Mouse (Mus musculus) left cerebral cortex, adult 8-10 months (tissue): ENCODE measurements at regions not wholly inside any gene's neighbourhood (a gene's known extent, or its start where the extent isn't known, plus 50 kb on each side); places are given as distances from the start of the nearest gene placed in this dataset.

Source experiments
- DNase-seq, 2 experiments: peaks; one replicate each; pipeline ENCODE4 v3.0.0; 2022; ENCODE audit warnings: low spot score in 2 of 2

GRCm38 (mm10) chr1:47097084-47097996 lies 204.7 kb upstream of the Slc39a10 start:
- no peak for DNase-seq

GRCm38 (mm10) chr1:47094498-47094897 lies 201.8 kb upstream of the Slc39a10 start:
- no peak for DNase-seq

DNA sequence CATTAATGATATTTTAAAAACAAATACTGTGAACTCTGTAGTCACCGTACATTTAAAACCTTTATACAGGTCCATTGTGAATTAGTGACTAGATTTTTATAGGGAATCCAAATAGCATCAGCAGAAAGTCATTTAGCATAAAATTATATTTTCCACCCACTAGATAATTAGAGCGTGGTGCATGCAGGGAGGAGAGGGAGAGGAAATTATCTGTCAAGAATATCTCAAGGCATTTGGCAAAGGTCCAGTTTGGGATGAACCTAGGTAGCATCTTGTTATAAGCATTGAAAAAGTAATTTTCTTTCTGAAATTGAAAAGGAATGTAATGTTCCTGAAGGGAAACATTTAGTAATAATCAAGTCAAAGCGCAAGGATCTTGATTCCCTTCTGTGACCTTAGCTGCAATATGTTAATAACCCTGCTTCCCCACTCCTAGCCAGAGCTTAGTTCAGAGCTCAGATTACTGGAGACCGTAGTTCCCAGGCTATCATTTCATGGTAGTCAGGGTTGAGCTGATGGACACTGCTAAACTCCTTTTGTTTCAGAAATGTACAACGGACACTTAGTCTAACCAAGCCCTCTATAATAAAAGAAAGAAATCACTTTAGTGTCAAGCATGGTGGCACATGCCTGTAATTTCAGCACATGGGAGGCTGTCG lies 200.8 kb upstream of the Slc39a10 start:
- no peak for DNase-seq

GRCm38 (mm10) chr1:47076423-47076822 lies 183.8 kb upstream of the Slc39a10 start:
- DNase-seq, result no peak

DNA sequence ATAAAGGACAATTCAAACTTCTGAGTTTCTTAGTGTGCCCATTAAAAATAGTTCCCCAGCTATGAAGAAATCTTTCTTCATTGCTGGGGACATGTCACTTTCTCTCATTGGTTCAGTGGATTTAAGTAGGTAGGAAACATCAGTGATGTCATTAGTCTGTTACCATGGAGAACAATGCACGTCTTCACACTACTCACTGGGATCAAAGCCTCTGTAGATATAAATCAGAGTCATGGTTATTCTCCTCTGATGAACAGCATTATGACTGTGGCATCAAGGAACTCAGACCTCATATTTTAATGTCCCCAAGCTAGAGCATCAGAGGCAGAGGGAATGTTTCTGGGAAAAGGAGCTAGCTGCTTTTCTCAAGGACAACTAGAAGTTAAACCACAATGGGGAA lies 165.5 kb upstream of the Slc39a10 start:
- DNase-seq, result no peak

DNA sequence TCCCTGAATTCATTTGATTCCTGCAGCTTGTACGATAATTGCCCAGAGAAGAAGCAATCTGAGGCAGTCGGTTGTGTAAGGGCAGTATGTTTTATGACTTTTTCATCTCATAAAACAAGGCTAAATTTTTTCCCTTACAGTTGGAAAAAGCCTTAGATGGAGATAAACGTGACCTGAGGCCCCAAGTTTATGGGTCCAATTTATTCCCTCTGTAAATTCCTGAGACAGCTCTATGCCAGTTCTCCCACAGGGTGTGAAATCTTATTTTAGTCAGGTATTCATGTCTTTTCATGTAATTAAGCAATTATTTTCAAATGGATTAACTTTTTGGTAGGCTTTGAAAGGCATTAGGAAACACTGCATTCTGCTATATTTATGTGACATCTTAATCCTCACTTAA lies 164.7 kb upstream of the Slc39a10 start:
- DNase-seq, result no peak

DNA sequence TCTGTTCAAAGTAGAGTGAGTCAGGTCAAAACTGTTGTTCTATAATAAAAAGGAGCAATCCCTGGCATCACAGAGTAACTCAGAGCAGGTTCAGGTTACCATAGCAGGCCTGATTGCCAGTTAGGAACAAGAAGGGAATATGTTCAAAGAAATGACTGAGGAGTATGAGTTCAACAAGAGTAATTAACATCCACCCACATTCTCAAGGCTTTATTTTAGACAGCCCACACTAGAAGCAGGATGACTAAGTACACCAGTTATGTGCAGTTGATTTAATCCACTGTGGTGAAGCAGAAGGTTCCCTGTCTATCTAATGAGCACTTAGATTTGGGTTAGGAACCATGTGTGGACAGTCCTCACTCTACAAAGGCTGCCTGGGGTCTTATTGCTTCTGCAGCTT lies 158.5 kb upstream of the Slc39a10 start:
- DNase-seq, result no peak

GRCm38 (mm10) chr1:47050492-47050891 lies 157.8 kb upstream of the Slc39a10 start:
- DNase-seq, result no peak

- DNase-seq, result no peak
Observed at GRCm38 (mm10) chr1:47037576-47037975, 144.9 kb upstream of the Slc39a10 start.

DNA sequence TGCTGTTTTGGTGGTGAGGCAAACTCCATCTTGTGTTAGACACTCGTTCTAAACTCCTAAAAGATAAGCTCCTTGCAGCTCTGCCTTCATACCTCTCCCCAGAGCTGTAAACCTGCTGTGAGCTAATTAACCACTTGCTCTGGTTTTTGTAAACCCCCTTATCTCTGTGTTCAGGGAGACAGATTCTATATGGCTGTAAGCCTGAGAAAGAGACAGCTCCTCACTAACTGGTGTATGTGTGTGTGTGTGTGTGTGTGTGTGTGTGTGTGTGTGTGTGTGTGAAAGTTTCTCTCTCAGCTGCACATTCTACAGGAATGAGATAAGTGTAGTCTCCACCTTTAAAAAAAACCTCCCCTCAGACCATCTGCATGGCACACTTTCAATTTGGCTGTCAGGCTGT lies 126.7 kb upstream of the Slc39a10 start:
- DNase-seq, result no peak

- no peak for DNase-seq
Observed at GRCm38 (mm10) chr1:47014526-47014925, 121.9 kb upstream of the Slc39a10 start.

DNA sequence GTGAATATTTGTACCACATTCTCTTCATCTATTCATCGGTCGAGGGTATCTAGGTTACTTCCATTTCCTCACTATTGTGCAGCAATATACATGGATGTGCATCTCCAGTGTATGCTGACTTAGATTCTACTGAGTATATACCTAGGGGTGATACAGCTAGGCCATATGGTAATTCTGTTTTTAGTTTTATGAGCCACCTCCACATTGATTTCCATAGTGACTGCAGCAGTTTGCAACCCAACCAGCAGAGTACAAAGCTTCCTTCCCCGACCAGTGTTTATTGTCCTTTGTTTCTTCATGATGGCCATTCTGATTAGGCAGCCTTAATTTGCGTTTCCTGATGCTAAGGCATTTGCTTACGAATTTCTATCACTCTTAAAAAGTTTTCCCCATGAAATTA lies 111.1 kb upstream of the Slc39a10 start:
- DNase-seq, result no peak

GRCm38 (mm10) chr1:46999337-46999736 lies 106.7 kb upstream of the Slc39a10 start:
- DNase-seq, result no peak

GRCm38 (mm10) chr1:46985978-46986377 lies 93.3 kb upstream of the Slc39a10 start:
- DNase-seq, result no peak

DNA sequence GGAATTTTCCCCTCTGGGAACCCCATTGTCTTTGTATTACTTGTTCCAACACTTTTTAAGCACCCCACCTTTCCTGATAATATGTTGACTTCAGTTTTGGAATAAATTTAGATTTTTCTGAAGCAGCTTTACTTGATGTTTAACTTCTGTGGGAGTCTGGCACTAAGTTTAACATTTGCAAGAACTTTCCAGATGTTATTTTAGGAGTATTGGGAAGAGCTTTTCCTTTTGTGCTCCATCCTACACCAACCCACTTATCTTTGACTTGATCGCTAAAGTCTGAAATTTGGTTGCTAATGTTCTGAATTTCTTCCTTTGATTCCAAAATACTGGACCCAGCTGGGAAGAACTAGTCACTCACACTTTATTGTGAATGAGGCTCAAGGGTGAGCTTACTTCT lies 90.4 kb upstream of the Slc39a10 start:
- DNase-seq, result no peak

DNA sequence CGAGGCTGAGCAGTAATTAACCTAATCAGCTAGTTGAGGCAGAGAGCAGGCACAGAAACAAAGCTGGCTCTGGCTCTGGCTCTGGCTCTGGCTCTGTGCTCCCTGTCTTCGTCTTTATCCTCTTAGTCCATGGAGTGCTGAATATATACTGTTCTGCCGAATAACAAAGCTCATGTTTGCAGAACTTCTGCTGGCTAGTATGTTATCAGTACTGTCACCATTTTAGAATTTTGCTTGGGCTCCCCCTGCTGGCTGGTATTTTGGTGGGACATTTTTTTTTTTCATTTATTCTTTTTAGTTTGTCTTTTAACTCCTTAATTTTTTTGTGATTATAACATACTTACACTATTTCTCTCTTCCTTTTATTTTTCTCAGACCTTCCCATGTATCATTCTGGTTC lies 77.8 kb upstream of the Slc39a10 start:
- DNase-seq, result no peak

DNA sequence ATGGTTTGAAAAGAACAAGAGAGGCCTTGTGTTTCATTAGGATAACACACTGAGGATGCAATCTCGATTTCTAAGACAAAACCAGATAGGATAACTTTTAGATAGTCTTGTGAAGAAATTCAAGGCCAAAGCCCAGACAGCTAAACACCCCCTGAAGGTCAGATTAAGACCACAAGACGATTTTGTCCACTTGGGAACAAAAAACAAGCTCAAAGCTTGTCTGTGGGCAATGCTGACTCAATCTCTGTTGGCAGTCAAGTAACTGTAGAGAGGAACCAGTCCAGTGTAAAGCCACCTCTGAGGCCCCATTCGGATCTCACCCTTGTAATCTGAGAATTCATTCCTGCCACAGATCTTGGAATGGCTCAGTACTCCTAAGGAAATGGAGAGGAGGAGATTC lies 75.7 kb upstream of the Slc39a10 start:
- no peak for DNase-seq

- no peak for DNase-seq
Observed at GRCm38 (mm10) chr1:46966917-46967266, 74.2 kb upstream of the Slc39a10 start.

- peak in 1 of 2 experiments; percentile 77 for DNase-seq
Observed at GRCm38 (mm10) chr1:46965996-46966916, 73.6 kb upstream of the Slc39a10 start.

DNA sequence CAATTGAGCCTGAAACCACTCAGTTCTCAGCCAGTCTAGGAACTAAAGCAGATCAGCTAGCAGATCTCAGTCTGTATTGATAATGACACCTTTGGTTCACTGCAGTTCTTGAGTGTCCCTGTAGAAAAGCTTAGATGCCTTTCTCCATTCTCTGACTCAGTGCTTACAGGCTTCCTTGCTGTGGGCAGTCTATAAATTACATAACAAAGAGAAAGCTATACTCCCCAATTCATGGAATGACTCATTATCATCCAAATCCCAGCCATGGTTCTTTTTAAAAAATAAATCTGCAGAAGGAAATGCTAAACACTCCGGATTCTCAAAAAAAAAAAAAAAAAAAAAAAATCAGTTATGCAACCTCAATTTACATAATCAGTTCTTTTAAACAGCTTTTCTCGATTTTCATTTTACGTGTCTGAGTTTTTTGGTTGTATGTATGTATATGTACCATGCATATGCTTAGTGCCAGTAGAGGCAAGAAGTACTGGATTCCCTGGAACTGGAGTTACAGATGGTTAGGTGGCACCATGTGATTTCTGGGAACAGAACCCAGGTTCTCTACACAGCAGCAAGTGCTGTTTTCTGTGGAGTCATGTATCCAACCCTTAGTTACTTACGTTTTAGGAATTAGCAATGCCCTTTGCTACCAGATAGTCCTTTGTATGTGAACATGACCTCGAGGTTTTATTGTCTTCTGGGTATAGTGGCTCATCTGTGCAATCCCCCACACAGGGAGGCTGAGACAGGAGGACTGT lies 71.5 kb upstream of the Slc39a10 start:
- DNase-seq, result peak in 1 of 2 experiments; percentile 48
